Mouse (Mus musculus) spleen, adult 12 weeks (tissue): ENCODE data around the gene Fam110a.

ENCODE experiments used
- DNase-seq: peaks from one replicate; pipeline ENCODE4 v3.0.0; 2022; ENCODE audit warnings: low spot score

The Fam110a gene

GRCm38 (mm10) chr2:151979470-151980354 is at the start of gene Fam110a:
Gene Fam110a, minus strand, starts transcription at chr2:151980219.
- DNase-seq: peak; percentile 74

- peak; percentile 58 for DNase-seq
These were observed 49.4 kb upstream of the Fam110a start for GRCm38 (mm10) chr2:152029252-152030082.

GRCm38 (mm10) chr2:152024883-152025422 is 44.9 kb upstream of the Fam110a start:
- DNase-seq: no peak

- no peak for DNase-seq
These were observed 42.0 kb upstream of the Fam110a start for GRCm38 (mm10) chr2:152022022-152022421.

GRCm38 (mm10) chr2:152020255-152020654 is 40.2 kb upstream of the Fam110a start:
- no peak for DNase-seq

- DNase-seq: no peak
These were observed 36.6 kb upstream of the Fam110a start for GRCm38 (mm10) chr2:152016666-152017065.

- DNase-seq: no peak
These were observed 36.0 kb upstream of the Fam110a start for GRCm38 (mm10) chr2:152015997-152016396.

- DNase-seq: no peak
These were observed 32.7 kb upstream of the Fam110a start for GRCm38 (mm10) chr2:152012701-152013100.

GRCm38 (mm10) chr2:152012222-152012621 is 32.2 kb upstream of the Fam110a start:
- DNase-seq: no peak

GRCm38 (mm10) chr2:152011724-152012123 is 31.7 kb upstream of the Fam110a start:
- no peak for DNase-seq

- no peak for DNase-seq
These were observed 30.6 kb upstream of the Fam110a start for GRCm38 (mm10) chr2:152010661-152011060.

- no peak for DNase-seq
These were observed 30.2 kb upstream of the Fam110a start for GRCm38 (mm10) chr2:152010251-152010650.

- DNase-seq: no peak
These were observed 29.2 kb upstream of the Fam110a start for GRCm38 (mm10) chr2:152009061-152009779.

- no peak for DNase-seq
These were observed 27.8 kb upstream of the Fam110a start for GRCm38 (mm10) chr2:152007783-152008182.

- no peak for DNase-seq
These were observed 22.5 kb upstream of the Fam110a start for GRCm38 (mm10) chr2:152002529-152002928.

GRCm38 (mm10) chr2:152000735-152001134 is 20.7 kb upstream of the Fam110a start:
- DNase-seq: no peak

GRCm38 (mm10) chr2:152000291-152000679 is 20.3 kb upstream of the Fam110a start:
- DNase-seq: no peak

GRCm38 (mm10) chr2:151999669-152000290 is 19.8 kb upstream of the Fam110a start:
- no peak for DNase-seq

GRCm38 (mm10) chr2:151998932-151999331 is 18.9 kb upstream of the Fam110a start:
- DNase-seq: no peak

- DNase-seq: no peak
These were observed 18.5 kb upstream of the Fam110a start for GRCm38 (mm10) chr2:151998505-151998899.

GRCm38 (mm10) chr2:151997776-151998504 is 17.9 kb upstream of the Fam110a start:
- no peak for DNase-seq
